Mouse (Mus musculus): ENCODE results near the gene Gm20865. TPM values are rescaled to one million over a fixed set of nuclear protein-coding genes. Genes with fewer than 3 reads are reported as not detected.
"Not testable (repeated sequence)": the region's sequence is repeated elsewhere in the genome, so short reads cannot be mapped to it uniquely, and the experiment has no call there.

Gm20865 gene
- total RNA-seq (2021), result not detected
- long read RNA-seq, experiment 1, result 0 reads
- long read RNA-seq, experiment 2, result 0 reads

- DNase-seq; intact Hi-C loops (cut with DNase I): not testable (repeated sequence)
Observed at GRCm38 (mm10) chrY:21241275-21241674, at the start of gene Gm20865. Gm20865 (plus strand) TSS chrY:21241575.

Other genes with a start within 250 kb of the Gm20865 start
- gene Gm29866, start 247.9 kb upstream of the Gm20865 start, total RNA-seq (2021), result not detected
- gene Gm20909, start 77.0 kb upstream of the Gm20865 start, total RNA-seq (2021), result not detected

All from heart, postnatal 14 days (tissue).